Mouse (Mus musculus) urinary bladder, postnatal 10 days (tissue): ENCODE results near the gene Enpp1.

Experiments used
- DNase-seq: peaks from one replicate; pipeline ENCODE4 v3.0.0; 2022; ENCODE audit warnings: low spot score

Gene Enpp1

GRCm38 (mm10) chr10:24596003-24596868 is 115.7 kb downstream of the Enpp1 start:
- no peak for DNase-seq

DNA sequence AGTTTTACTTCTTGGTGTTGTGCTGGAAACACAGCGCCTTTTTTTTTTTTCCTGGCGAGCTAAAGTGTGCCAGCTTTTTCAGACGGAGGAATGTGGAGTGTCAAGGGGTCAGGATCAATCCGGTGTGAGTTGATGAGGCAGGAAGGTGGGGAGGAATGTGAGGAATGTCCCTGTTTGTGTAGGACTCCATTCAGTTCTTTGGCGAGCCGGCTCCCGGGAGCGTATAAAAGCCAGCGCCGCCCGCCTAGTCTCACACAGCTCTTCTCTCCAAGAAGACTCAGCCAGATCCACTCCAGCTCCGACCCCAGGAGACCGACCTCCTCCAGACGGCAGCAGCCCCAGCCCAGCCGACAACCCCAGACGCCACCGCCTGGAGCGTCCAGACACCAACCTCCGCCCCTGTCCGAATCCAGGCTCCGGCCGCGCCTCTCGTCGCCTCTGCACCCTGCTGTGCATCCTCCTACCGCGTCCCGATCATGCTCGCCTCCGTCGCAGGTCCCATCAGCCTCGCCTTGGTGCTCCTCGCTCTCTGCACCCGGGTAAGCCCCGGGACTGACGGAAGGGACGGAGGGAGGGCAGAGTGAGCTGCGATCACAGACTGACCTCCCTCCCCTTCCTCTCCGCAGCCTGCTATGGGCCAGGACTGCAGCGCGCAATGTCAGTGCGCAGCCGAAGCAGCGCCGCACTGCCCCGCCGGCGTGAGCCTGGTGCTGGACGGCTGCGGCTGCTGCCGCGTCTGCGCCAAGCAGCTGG is 116.5 kb downstream of the Enpp1 start, which contains the start of gene Ccn2:
Ccn2 (plus strand) TSS at position 193 of the 753 bp plus-strand sequence.
- DNase-seq, result peak; percentile 49

DNA sequence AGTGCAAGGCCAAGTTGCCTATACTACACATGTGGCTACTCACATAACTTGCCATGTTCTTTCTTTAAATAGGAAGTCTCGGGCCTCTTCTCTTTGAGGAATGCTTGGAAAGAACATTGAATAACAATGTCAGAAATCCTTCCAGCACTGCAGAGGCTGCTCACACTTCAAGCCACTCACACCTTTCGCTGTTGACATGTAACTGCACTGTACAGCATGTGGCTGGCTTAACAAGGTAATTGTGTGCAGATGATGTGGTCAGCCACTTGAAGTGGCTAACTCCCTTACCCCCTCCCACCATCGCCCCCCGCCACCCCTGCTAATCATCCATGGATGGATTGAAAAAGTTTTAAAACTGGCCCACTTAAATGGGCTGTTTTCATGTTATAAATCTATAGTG is 118.4 kb downstream of the Enpp1 start:
- no peak for DNase-seq

DNA sequence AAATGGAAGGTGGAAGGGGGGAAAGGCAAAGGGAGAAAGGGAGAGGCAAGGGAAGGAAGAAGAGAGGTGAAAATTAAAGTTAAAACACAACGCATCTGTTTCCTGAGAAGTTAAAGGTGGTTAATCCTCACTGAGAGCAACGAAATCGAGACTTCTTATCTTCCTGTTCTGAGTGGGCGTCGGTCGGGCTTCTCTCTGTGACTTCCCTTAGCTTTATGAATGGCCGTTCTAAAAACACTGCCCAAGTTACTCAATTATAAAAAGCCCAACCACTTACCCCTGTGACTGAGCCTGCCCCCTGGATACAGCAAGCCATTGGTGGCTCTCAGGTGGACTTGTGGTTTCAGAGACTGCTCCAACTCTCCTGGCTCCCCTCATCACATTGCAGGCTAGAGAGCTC is 119.0 kb downstream of the Enpp1 start:
- DNase-seq, result no peak

GRCm38 (mm10) chr10:24592318-24592717 is 119.6 kb downstream of the Enpp1 start:
- DNase-seq, result no peak

GRCm38 (mm10) chr10:24591741-24592140 is 120.2 kb downstream of the Enpp1 start:
- DNase-seq, result no peak

- DNase-seq, result peak; percentile 60
These were observed 120.8 kb downstream of the Enpp1 start for GRCm38 (mm10) chr10:24591136-24591535.

DNA sequence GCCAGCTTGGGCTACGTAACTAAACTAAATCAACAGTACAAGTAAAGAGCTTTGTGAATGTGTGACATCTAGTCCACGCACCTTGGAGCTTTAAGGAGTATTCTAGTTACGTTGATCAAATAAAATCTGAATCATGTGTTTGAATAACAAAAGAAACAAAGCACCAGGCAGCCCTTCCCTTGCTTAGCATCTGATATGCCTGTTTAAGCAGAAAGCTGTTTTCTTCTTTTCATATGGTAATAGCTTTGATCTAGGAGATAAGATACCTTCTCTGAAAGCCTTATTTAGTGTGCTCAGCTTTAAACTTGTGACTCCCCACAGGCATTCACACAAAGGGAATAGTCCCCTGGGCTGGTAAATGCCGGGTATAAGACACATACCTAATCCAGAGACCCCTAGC is 121.4 kb downstream of the Enpp1 start:
- DNase-seq, result no peak

GRCm38 (mm10) chr10:24589238-24589637 is 122.7 kb downstream of the Enpp1 start:
- no peak for DNase-seq

DNA sequence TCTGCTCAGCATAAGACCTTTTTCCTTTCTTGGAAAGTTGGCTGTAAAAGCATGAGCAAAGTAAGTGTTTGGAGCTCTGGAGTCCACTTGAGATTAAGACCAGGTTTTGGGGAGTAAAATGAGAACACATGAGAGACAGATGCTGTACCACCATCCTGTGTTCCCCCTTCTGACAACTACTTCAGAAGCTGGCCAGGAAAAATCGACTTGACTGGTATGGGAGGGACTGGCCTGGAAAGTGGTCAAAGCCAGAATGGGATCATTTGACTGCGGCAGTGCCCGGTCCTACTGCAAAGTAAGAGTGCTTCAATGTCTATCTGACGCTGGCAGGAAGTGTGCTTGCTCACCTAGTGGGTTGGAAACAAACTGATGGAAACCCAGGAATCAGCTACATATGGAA is 123.1 kb downstream of the Enpp1 start:
- no peak for DNase-seq
